Mouse (Mus musculus) testis, adult 2 months (tissue): ENCODE data around the gene Flt4.

Source experiments
- CTCF ChIP-seq: fragments of 200-500 bp; IDR thresholded peaks from 2 replicates; pipeline ENCODE4 v1.5.1; 2012; ENCODE audit warnings: low read depth, mild to moderate bottlenecking, inconsistent platforms, low read length, moderate library complexity; ENCODE audit not compliant: control insufficient read depth, insufficient read depth, insufficient replicate concordance
- POLR2A ChIP-seq: fragments of 200-500 bp; IDR thresholded peaks from 2 replicates; pipeline ENCODE4 v1.6.1; 2012; ENCODE audit warnings: low read depth, mild to moderate bottlenecking, inconsistent platforms, low read length, moderate library complexity; ENCODE audit not compliant: control insufficient read depth

- no peak for TF ChIP-seq POLR2A
- TF ChIP-seq CTCF = no peak
Measured at GRCm38 (mm10) chr11:49697779-49698178, 88.7 kb downstream of the Flt4 start.
